Mouse (Mus musculus) CH12.LX (cell line): ENCODE data around the gene Fgfr2.

Experiments
- CTCF ChIP-seq, 2 experiments: IDR thresholded peaks in 1 of 2; conservative IDR thresholded peaks in 1 of 2; 2 replicates each; pipeline ENCODE4 v1.5.1; 2011 to 2012; ENCODE audit warnings: low read depth in 2 of 2, low read length in 2 of 2, improper control_type of control experiment in 1 of 2, inconsistent platforms in 1 of 2, mild to moderate bottlenecking in 1 of 2, moderate library complexity in 1 of 2
- ETS1 ChIP-seq: conservative IDR thresholded peaks from 2 replicates; pipeline ENCODE4 v1.6.1; 2012; ENCODE audit warnings: low read depth, mild to moderate bottlenecking, inconsistent platforms, low read length, improper control_type of control experiment, moderate library complexity
- HCFC1 ChIP-seq: IDR thresholded peaks from 2 replicates; pipeline ENCODE4 v1.6.1; 2012; ENCODE audit warnings: low read depth, mild to moderate bottlenecking, inconsistent platforms, low read length, improper control_type of control experiment
- JUN ChIP-seq: IDR thresholded peaks from 2 replicates; pipeline ENCODE4 v1.6.1; 2011; ENCODE audit warnings: low read depth, mild to moderate bottlenecking, low read length, improper control_type of control experiment, moderate library complexity; ENCODE audit not compliant: insufficient read depth
- MYC ChIP-seq: IDR thresholded peaks from 2 replicates; pipeline ENCODE4 v1.6.1; 2011; ENCODE audit warnings: low read depth, mild to moderate bottlenecking, improper control_type of control experiment, low read length
- PAX5 ChIP-seq: IDR thresholded peaks from 2 replicates; pipeline ENCODE4 v1.6.1; 2012; ENCODE audit warnings: low read length, inconsistent platforms, mixed read lengths
- SIN3A ChIP-seq: IDR thresholded peaks from 2 replicates; pipeline ENCODE4 v1.6.1; 2012; ENCODE audit warnings: low read length, improper control_type of control experiment, inconsistent platforms
- ZC3H11A ChIP-seq: IDR thresholded peaks from 2 replicates; pipeline ENCODE4 v1.6.1; 2012; ENCODE audit warnings: low read depth, mild to moderate bottlenecking, inconsistent platforms, low read length, improper control_type of control experiment

DNA sequence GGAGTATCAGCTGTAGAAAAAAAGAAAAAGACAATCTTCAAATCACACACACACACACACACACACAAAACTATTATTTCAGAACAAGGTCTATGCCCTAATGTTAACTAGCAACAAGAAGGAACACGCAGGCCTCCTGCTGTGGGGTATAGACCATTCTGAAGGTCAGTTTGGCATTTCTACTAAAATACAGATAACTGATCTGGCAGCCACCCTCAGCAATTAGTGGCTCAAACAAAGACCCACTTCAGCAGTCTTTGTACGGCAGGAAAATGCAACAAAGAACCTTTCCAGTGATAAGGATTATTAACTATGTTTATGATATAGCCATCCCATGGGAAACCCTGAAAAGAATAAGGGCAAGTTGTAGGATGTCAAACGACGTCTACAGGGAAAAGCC, 2586.1 kb downstream of the Fgfr2 start:
- TF ChIP-seq CTCF (conservative IDR thresholded peaks at IDR 0.05 in 1 of 2, IDR thresholded peaks at IDR 0.05 in 1 of 2; ENCODE audit: low read depth in 2 of 2, low read length in 2 of 2) (no peak), ETS1 (no peak), PAX5 (no peak), HCFC1 (no peak), MYC (no peak), SIN3A (no peak), JUN (no peak), ZC3H11A (no peak)
